Mouse (Mus musculus) lung, postnatal 25 days (tissue): ENCODE measurements around the gene Gstm7.
"Not testable (repeated sequence)": the region's sequence is repeated elsewhere in the genome, so short reads cannot be mapped to it uniquely, and the experiment has no call there.

Experiments
- DNase-seq: peaks from one replicate; pipeline ENCODE4 v3.0.0; 2022; ENCODE audit warnings: low spot score

Gstm7 gene

GRCm38 (mm10) chr3:107935268-107935667 lies 3.7 kb upstream of the Gstm7 start:
- DNase-seq = no peak

GRCm38 (mm10) chr3:107932128-107932527 lies 511 bp upstream of the Gstm7 start:
- no peak for DNase-seq

- no peak for DNase-seq
Measured at GRCm38 (mm10) chr3:107931134-107931533, 483 bp downstream of the Gstm7 start.

- DNase-seq = peak; percentile 42
Measured at GRCm38 (mm10) chr3:107929731-107930130, 1.9 kb downstream of the Gstm7 start.

GRCm38 (mm10) chr3:107929243-107929642 lies 2.4 kb downstream of the Gstm7 start:
- DNase-seq = no peak

GRCm38 (mm10) chr3:107928691-107929090 lies 2.9 kb downstream of the Gstm7 start:
- no peak for DNase-seq

GRCm38 (mm10) chr3:107927841-107928240 lies 3.8 kb downstream of the Gstm7 start:
- no peak for DNase-seq

GRCm38 (mm10) chr3:107925335-107925734 lies 6.3 kb downstream of the Gstm7 start:
- DNase-seq = no peak

- DNase-seq = no peak
Measured at GRCm38 (mm10) chr3:107920348-107920747, 11.3 kb downstream of the Gstm7 start.

GRCm38 (mm10) chr3:107917783-107918408 lies 13.7 kb downstream of the Gstm7 start:
- peak; percentile 56 for DNase-seq

GRCm38 (mm10) chr3:107917097-107917496 lies 14.5 kb downstream of the Gstm7 start:
- DNase-seq = no peak

- no peak for DNase-seq
Measured at GRCm38 (mm10) chr3:107916674-107917073, 14.9 kb downstream of the Gstm7 start.

- no peak for DNase-seq
Measured at GRCm38 (mm10) chr3:107905942-107906341, 25.7 kb downstream of the Gstm7 start.

- DNase-seq = no peak
Measured at GRCm38 (mm10) chr3:107900955-107901673, 30.5 kb downstream of the Gstm7 start.

GRCm38 (mm10) chr3:107898691-107899090 lies 32.9 kb downstream of the Gstm7 start:
- DNase-seq = no peak

GRCm38 (mm10) chr3:107895720-107896569 lies 35.7 kb downstream of the Gstm7 start, which contains the start of gene Gstm5:
Gene Gstm5 (plus strand): TSS chr3:107895821.
- DNase-seq = peak; percentile 74

- no peak for DNase-seq
Measured at GRCm38 (mm10) chr3:107895194-107895719, 36.4 kb downstream of the Gstm7 start.

- DNase-seq = not testable (repeated sequence)
Measured at GRCm38 (mm10) chr3:107889236-107889635, 42.4 kb downstream of the Gstm7 start.

- no peak for DNase-seq
Measured at GRCm38 (mm10) chr3:107887674-107888495, 43.7 kb downstream of the Gstm7 start.

- no peak for DNase-seq
Measured at GRCm38 (mm10) chr3:107877747-107878736, 53.6 kb downstream of the Gstm7 start.
